Mouse (Mus musculus) ES-E14 (cell line): ENCODE measurements around the gene Tubg1.

Experiments
- CHD2 ChIP-seq: IDR thresholded peaks from 2 replicates; pipeline ENCODE4 v1.6.1; 2014; ENCODE audit warnings: mild to moderate bottlenecking, low read depth, low read length, inconsistent platforms
- HCFC1 ChIP-seq: IDR thresholded peaks from 2 replicates; pipeline ENCODE4 v1.6.1; 2012; ENCODE audit warnings: low read length, inconsistent platforms, borderline replicate concordance; ENCODE audit not compliant: insufficient read depth
- MAFK ChIP-seq: IDR thresholded peaks from 2 replicates; pipeline ENCODE4 v1.6.1; 2014; ENCODE audit warnings: mild to moderate bottlenecking, low read depth, low read length, inconsistent platforms; ENCODE audit not compliant: insufficient read depth
- ZC3H11A ChIP-seq: IDR thresholded peaks from 2 replicates; pipeline ENCODE4 v1.6.1; 2012; ENCODE audit warnings: low read depth, mild to moderate bottlenecking, inconsistent platforms, low read length, borderline replicate concordance
- ZNF384 ChIP-seq: IDR thresholded peaks from 2 replicates; pipeline ENCODE4 v1.6.1; 2012; ENCODE audit warnings: low read depth, low read length, inconsistent platforms

DNA sequence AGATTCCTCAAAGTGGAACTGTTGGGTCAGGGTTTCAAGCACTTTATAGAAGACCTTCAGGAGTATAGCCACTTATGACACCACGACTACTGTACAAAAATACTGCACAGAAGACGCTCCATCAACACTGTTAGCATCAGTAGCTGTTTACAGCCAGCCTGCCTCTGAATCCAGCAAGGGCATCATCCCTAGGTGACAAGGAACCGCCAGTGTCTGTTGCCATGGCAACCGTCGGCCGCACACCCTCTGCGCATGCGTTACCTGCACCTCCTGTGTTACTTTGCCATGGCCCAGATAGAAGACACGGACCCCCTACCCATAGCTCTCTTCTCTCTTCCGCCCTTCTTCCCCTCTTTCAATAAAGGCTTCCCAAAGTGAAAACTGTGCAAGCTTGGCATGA is 26.6 kb downstream of the Tubg1 start:
- TF ChIP-seq ZNF384 (no peak), MAFK (no peak), ZC3H11A (no peak), HCFC1 (no peak), CHD2 (no peak)
